In the genomic region with DNA sequence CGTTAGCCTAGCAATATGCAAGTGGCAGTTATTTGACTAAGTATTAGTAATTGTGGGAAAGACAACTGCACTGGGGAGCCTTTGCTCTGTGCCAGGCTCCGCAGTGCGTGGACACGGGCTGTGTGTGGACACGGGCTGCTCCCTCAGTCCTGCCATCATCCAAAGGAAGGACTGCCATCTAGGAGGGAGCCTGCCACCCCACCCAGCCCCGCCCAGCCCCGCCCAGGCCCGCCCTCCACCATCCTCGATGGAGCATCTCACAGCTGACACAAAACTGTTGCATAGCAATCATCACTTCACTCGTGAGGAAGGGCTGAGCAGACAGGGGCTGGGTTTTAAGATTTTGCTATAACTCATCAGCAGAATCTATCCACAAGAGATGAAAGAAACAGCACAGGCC, we compare ENCODE assay signal across 25 mouse cellular contexts. TPM values are rescaled to one million over a fixed set of nuclear protein-coding genes. Genes with fewer than 3 reads are reported as not detected.
DNase-seq lines count a peak whose midpoint lies in the region; ATAC-seq and TF ChIP-seq lines count a peak whose summit lies in the region.
"Had no signal": no experiment of that assay in that cellular context is flagged by ENCODE, and none has a peak within 500 bp of the region (broad histone marks: within the 10 kb centered on the region; RNA-seq: fewer than 3 reads in every experiment).

No protein-coding gene starts in this region.

- 66% methylated on average over 10 of the region's 10 CpGs for WGBS in bone marrow, adult 2 months
- WGBS in liver, embryonic 11.5 days: 52% methylated on average over 10 of the region's 10 CpGs
- 38% methylated on average over 10 of the region's 10 CpGs for WGBS in liver, embryonic 15.5 days (ENCODE audit: insufficient replicate concordance)

- H3K27ac ChIP-seq in bone marrow, adult 2 months (ENCODE audit: control insufficient read depth, insufficient read depth, low read depth, low read length, poor library complexity): peak overlapping the region; percentile 33; the same call in 1 of the 2 replicates
- H3K27ac ChIP-seq in liver, embryonic 11.5 days (ENCODE audit: low read depth, low read length): no peak overlapping the region
- H3K27ac ChIP-seq in liver, embryonic 15.5 days (replicated peaks): peak overlapping the region; percentile 75
- H3K27ac ChIP-seq: embryonic facial prominence, embryonic 12.5 days; forebrain, embryonic 10.5 days; heart, adult 2 months; hindbrain, embryonic 12.5 days had no signal

- peak; percentile 28 for ATAC-seq in erythroblast, adult 5-6 weeks (replicated peaks; ENCODE audit: low FRiP score, poor library complexity, severe bottlenecking)
- ATAC-seq in liver, embryonic 11.5 days (replicated peaks; ENCODE audit: low FRiP score): no peak
- ATAC-seq in liver, embryonic 15.5 days (ENCODE audit: insufficient read depth): peak; percentile 66
- ATAC-seq: forebrain, embryonic 14.5 days; hindbrain, embryonic 16.5 days; inflammation-experienced regulatory T-cells, adult 6 months had no signal

- TF ChIP-seq POLR2A in bone marrow, adult 2 months (IDR thresholded peaks at IDR 0.05; ENCODE audit: borderline replicate concordance, control insufficient read depth, low read depth, low read length): no peak

- peaks cover 13% of the 10 kb centered on the region; the same call in 1 of the 2 replicates for H3K36me3 ChIP-seq in liver, embryonic 11.5 days (ENCODE audit: control insufficient read depth, insufficient read depth, low read length)
- H3K36me3 ChIP-seq in liver, embryonic 15.5 days (replicated peaks): peaks cover 76% of the 10 kb centered on the region
- H3K36me3 ChIP-seq: embryonic facial prominence, embryonic 12.5 days; forebrain, embryonic 10.5 days; hindbrain, embryonic 12.5 days had no signal

- no peaks in the 10 kb centered on the region for H3K27me3 ChIP-seq in liver, embryonic 11.5 days (replicated peaks; ENCODE audit: control insufficient read depth, insufficient read depth, low read length)
- no peaks in the 10 kb centered on the region for H3K27me3 ChIP-seq in liver, embryonic 15.5 days
- H3K27me3 ChIP-seq: embryonic facial prominence, embryonic 12.5 days; heart, embryonic 12.5 days; hindbrain, embryonic 12.5 days had no signal

- TF ChIP-seq CTCF in bone marrow, adult 2 months (IDR thresholded peaks at IDR 0.05; ENCODE audit: control insufficient read depth, insufficient read depth, low read length): no peak

- peak overlapping the region; percentile 4; the same call in 1 of the 2 replicates for H3K4me2 ChIP-seq in liver, embryonic 11.5 days
- H3K4me2 ChIP-seq in liver, embryonic 15.5 days: peak overlapping the region; percentile 72
- H3K4me2 ChIP-seq: embryonic facial prominence, embryonic 12.5 days; heart, embryonic 12.5 days; hindbrain, embryonic 12.5 days had no signal

- no peak for DNase-seq in liver, embryonic 11.5 days (ENCODE audit: low spot score)
- DNase-seq in layer of hippocampus, adult 11-12 months (ENCODE audit: low spot score): no peak
- no peak for DNase-seq in frontal cortex, postnatal 36 days (ENCODE audit: low spot score in 2 of 2)
- no peak for DNase-seq in lung, postnatal 25 days (ENCODE audit: low spot score)
- DNase-seq: adrenal gland, postnatal 10 days; cerebellum, adult 11-12 months; cerebellum, postnatal 25 days; gastrocnemius, postnatal 10 days; heart, adult 2 months; heart, postnatal 4 days had no signal

- H3K4me1 ChIP-seq in bone marrow, adult 2 months (ENCODE audit: control insufficient read depth, insufficient read depth, low read length): peaks cover 12% of the 10 kb centered on the region
- H3K4me1 ChIP-seq in liver, embryonic 11.5 days (replicated peaks; ENCODE audit: control insufficient read depth, insufficient read depth, low read length): peaks cover 61% of the 10 kb centered on the region
- peaks cover 95% of the 10 kb centered on the region for H3K4me1 ChIP-seq in liver, embryonic 15.5 days (replicated peaks)
- H3K4me1 ChIP-seq: embryonic facial prominence, embryonic 12.5 days had no signal

- H3K4me3 ChIP-seq in bone marrow, adult 2 months (replicated peaks; ENCODE audit: control insufficient read depth, low read depth, low read length): no peak overlapping the region
- H3K4me3 ChIP-seq in liver, embryonic 11.5 days (ENCODE audit: low read depth, low read length): no peak overlapping the region
- H3K4me3 ChIP-seq in liver, embryonic 15.5 days (replicated peaks): peak overlapping the region; percentile 36
- H3K4me3 ChIP-seq: embryonic facial prominence, embryonic 12.5 days; forebrain, embryonic 10.5 days; heart, adult 2 months; heart, embryonic 12.5 days; hindbrain, embryonic 12.5 days had no signal

- H3K9me3 ChIP-seq in liver, embryonic 11.5 days (ENCODE audit: control insufficient read depth, low read length): no peaks in the 10 kb centered on the region
- H3K9me3 ChIP-seq in liver, embryonic 15.5 days (replicated peaks): no peaks in the 10 kb centered on the region
- H3K9me3 ChIP-seq: embryonic facial prominence, embryonic 12.5 days; forebrain, embryonic 10.5 days; heart, embryonic 12.5 days; hindbrain, embryonic 12.5 days had no signal

- H3K9ac ChIP-seq in liver, embryonic 11.5 days (ENCODE audit: low read depth, low read length): no peak overlapping the region
- H3K9ac ChIP-seq in liver, embryonic 15.5 days: peak overlapping the region; percentile 44
- H3K9ac ChIP-seq: embryonic facial prominence, embryonic 12.5 days; heart, embryonic 12.5 days; hindbrain, embryonic 12.5 days had no signal

RNA-seq across cellular contexts. Expression of gene Stom, which starts 10.8 kb away (rescaled TPM):
- 152 and 203 TPM in 2 replicates for polyA plus RNA-seq in bone marrow, adult 2 months (2011; ENCODE audit: insufficient read depth, insufficient read length, low replicate concordance, missing spikeins)
- total RNA-seq in erythroblast, adult 5-6 weeks (2015; ENCODE audit: low replicate concordance): 374 and 432 TPM in 2 replicates
- total RNA-seq in erythroblast, adult 5-6 weeks (2017; ENCODE audit: low replicate concordance): 642 and 716 TPM in 2 replicates
- 87.7 and 97.0 TPM in 2 replicates for polyA plus RNA-seq in liver, embryonic 11.5 days (2014; fragmentation: Nextera tagmentation; extraction: Ambion mirVana)
- 169 and 191 TPM in 2 replicates for polyA plus RNA-seq in liver, embryonic 15.5 days (2015; fragmentation: Nextera tagmentation; extraction: Ambion mirVana)

RNA-seq across cellular contexts. Expression of gene 4930568D16Rik, which starts 41.6 kb away (rescaled TPM):
- not detected in 2 replicates for polyA plus RNA-seq in bone marrow, adult 2 months (2011; ENCODE audit: insufficient read depth, insufficient read length, low replicate concordance, missing spikeins)
- not detected in 2 replicates for total RNA-seq in erythroblast, adult 5-6 weeks (2015; ENCODE audit: low replicate concordance)
- total RNA-seq in erythroblast, adult 5-6 weeks (2017; ENCODE audit: low replicate concordance): not detected in 2 replicates
- not detected in 2 replicates for polyA plus RNA-seq in liver, embryonic 11.5 days (2014; fragmentation: Nextera tagmentation; extraction: Ambion mirVana)
- not detected in 2 replicates for polyA plus RNA-seq in liver, embryonic 15.5 days (2015; fragmentation: Nextera tagmentation; extraction: Ambion mirVana)
- total RNA-seq: adrenal gland, postnatal 10 days; adrenal gland, postnatal 4 days; ES-E14; gastrocnemius, postnatal 10 days; gastrocnemius, postnatal 4 days; heart, adult 2 months; heart, postnatal 4 days had no signal
- polyA plus RNA-seq: cortical plate, adult 2 months; embryonic facial prominence, embryonic 12.5 days; forebrain, embryonic 10.5 days; forebrain, embryonic 14.5 days; heart, adult 2 months; heart, embryonic 12.5 days; heart, embryonic 16.5 days; hindbrain, embryonic 12.5 days; hindbrain, embryonic 16.5 days; inflammation-experienced regulatory T-cells, adult 6 months had no signal
